Mouse (Mus musculus) adrenal gland, adult 18-20 months (tissue): Measurements from ENCODE around the gene Anp32b. TPM values are rescaled to one million over a fixed set of nuclear protein-coding genes. Genes with fewer than 3 reads are reported as not detected.

Experiments used
- DNase-seq, 2 experiments: peaks; one replicate each; pipeline ENCODE4 v3.0.0; 2021 to 2022; ENCODE audit warnings: low spot score in 2 of 2
- long read RNA-seq, 2 experiments: library from polyadenylated mRNA; stranded (forward); transcript quantifications; one replicate each; pipeline ENCODE4 v2.0.0; 2021
- total RNA-seq, 2 experiments: library from RNA; stranded (reverse); gene quantifications; 1 replicate in 1 of 2; 2 replicates in 1 of 2; pipeline ENCODE4 v1.2.3; 2021

Anp32b gene
- 100 to 1,000 TPM in 1 of 2 experiments, 10 to 100 TPM in 1; 90.3 to 111 TPM for total RNA-seq
- long read RNA-seq, experiment 1, transcript Anp32b-201 (7 exons, 1,716 nt): major isoform, 46 of 56 reads
- long read RNA-seq, experiment 1, partial matches to known transcripts: 1 of 56 reads
- long read RNA-seq, experiment 1, other reads (novel, unspliced or antisense): 9 of 56 reads
- long read RNA-seq, experiment 2, transcript Anp32b-201 (7 exons, 1,716 nt): major isoform, 125 of 159 reads
- long read RNA-seq, experiment 2, partial matches to known transcripts: 11 of 159 reads
- long read RNA-seq, experiment 2, other reads (novel, unspliced or antisense): 23 of 159 reads

DNA sequence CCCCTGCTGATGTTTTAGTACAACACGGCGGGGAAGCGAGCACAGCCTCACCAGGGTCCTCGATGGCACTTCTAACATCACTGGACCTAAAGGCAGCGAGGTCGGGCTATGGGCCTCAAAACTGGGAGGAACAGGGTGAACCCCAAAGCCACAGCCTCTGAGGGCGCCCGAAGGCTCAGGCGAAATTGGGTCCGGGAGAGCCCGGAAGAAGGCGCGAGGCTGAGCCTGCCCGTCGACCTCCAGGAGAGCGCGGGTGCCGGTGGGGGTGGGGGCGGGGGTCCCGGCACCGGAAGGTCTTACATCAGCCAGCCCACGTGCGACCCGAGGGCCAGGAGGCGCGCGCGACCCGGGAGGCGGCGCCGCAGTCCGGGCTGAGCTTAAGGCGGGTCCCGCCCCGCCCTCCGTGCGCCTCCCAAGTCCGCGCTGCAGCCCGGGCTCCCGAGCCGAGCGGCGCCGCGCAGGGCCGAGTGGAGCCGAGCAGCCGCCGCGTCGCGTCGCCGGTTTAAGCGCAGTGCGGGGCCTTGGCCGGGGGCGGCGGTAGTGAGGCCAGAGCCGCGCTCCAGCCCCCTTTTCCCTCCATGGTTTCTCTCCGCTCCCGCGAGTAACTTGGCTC, at the start of gene Anp32b:
TSS of gene Anp32b (plus strand) at position 384 of the 613 bp plus-strand sequence.
- DNase-seq: peak; percentile 96

- DNase-seq: no peak
Observed at GRCm38 (mm10) chr4:46404042-46404795, 46.5 kb upstream of the Anp32b start.

- no peak for DNase-seq
Observed at GRCm38 (mm10) chr4:46406966-46407703, 43.6 kb upstream of the Anp32b start.

- DNase-seq: no peak
Observed at GRCm38 (mm10) chr4:46410677-46411076, 40.0 kb upstream of the Anp32b start.

- no peak for DNase-seq
Observed at GRCm38 (mm10) chr4:46411489-46411888, 39.2 kb upstream of the Anp32b start.

- no peak for DNase-seq
Observed at GRCm38 (mm10) chr4:46412113-46412512, 38.6 kb upstream of the Anp32b start.

DNA sequence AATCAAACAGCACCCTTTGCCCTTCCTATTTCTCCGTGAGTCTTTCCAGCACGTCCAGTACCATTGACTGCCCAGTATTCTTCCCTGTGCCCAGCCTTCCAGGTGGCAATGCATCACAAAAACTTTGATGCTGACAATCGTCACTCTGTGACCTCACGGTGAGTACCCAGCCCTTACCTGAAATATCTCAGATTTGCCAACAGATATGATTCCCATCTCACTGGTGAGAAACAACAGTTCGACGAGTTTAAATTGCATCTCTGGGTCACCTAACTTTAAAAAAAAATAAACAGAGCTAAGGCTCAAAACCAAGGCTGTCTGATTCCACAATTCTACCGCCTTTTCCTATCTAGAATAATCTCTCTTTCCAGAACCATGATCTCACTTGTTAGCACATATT, 37.3 kb upstream of the Anp32b start, which contains the start of gene Hemgn:
TSS of gene Hemgn (minus strand) at position 101 of the 400 bp plus-strand sequence.
- DNase-seq: no peak

DNA sequence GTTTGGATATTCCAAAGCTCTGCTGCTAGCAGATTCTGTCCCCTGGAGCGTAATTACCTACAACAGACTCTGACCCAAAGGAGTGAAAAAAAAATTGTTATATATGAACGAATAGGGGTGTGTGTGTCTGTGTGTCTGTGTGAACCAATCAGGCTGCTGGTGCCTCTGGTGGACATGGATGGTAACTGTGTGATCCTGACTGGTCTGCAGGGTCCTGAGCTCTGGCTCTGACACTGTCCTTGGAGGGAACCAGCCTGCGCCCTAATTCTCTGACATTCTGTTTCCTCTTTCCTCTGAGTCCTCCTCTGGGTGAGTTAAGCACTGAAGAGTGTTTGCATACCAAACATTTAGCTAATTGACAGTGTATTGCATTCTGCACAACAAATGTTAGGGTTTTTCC, 33.2 kb upstream of the Anp32b start:
- DNase-seq: peak in 1 of 2 experiments; percentile 12

- DNase-seq: peak in 1 of 2 experiments; percentile 9
Observed at GRCm38 (mm10) chr4:46418851-46419250, 31.9 kb upstream of the Anp32b start.

DNA sequence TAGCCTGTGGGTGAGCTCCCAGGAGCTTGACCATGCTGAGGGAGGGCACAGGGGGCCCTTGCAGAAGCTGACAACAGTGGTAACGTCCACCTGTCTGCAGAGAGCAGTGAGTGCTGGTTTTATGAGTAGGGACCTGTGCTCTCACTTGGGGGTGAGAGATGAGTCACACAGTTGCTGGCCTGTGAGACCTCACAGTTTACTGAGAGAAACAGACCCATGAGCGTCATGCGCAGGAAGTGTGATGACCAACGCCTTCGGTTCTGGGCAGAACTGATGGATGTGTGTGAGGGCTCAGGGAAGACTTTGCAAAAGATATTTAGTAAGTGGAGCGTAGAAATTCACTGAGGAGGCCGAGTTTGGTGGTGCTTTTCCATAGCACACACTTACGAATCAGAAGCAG, 28.1 kb upstream of the Anp32b start:
- DNase-seq: no peak

- no peak for DNase-seq
Observed at GRCm38 (mm10) chr4:46428903-46429499, 21.7 kb upstream of the Anp32b start.

DNA sequence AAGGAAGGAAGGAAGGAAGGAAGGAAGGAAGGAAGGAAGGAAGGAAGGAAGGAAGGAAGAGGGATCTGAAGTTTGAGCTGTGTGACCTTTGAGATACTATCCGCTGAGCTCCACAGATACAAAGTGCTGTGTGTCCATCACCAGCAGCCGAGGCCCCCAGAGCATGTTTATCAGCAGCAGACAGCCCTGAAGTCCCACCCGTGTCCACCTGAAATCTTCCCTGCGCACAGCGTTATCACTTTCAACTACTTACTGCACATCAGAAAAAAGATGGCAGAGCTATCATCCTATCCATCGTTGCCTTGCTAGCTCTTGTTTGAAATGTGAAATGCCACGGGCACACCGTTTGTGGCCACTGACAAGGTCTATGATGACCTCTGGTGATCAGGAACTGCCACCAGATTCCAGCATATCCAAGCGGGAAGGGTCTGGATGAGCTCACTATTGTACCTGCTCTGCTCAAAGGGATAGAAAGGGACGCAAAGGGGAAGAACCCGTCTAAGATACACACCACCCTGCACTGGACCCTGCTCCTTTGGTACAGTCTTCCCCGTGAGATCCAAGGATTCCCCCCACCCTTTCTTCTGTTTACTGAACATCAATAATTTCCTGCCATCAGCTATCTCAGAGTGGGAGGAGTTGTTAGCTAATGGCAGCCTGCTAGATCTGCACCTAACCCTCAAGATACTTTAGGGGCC, 18.2 kb upstream of the Anp32b start:
- DNase-seq: no peak

GRCm38 (mm10) chr4:46442501-46442900, 8.2 kb upstream of the Anp32b start:
- DNase-seq: no peak

DNA sequence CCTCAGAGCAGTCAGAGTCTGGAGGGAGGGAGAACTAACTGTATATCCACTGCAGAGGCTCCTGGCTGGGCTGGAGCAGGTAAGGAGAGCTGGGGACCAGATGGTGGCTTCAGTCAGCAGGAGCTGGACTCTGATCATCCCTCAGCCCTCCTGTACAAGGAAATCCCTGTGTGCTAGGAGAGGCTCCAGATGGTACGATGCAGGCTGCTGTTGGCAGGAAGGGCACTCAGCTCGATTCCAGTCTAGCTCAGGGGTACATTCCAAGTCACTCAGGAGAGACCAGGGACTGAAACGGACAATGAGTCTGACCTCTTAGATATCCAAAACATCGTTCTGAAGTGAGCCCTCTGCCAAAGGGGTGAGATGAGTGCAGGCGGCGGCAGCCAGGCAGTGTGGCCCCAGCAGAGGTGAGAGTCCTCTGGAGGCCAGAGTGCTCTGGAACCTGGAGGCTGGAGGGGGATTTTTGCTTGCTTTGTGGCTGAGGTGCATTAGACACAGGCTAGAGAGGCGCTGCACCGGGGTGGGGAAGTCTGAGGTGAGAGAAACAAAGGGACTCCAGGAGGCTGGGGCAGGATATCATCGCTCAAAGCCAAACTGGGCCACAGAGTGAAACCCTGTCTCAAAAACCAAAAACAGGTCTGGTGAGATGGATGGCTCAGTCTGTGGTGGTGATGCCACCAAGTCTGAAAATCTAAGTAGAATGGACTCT, 5.3 kb upstream of the Anp32b start:
- DNase-seq: no peak

- no peak for DNase-seq
Observed at GRCm38 (mm10) chr4:46447461-46447860, 3.2 kb upstream of the Anp32b start.

DNA sequence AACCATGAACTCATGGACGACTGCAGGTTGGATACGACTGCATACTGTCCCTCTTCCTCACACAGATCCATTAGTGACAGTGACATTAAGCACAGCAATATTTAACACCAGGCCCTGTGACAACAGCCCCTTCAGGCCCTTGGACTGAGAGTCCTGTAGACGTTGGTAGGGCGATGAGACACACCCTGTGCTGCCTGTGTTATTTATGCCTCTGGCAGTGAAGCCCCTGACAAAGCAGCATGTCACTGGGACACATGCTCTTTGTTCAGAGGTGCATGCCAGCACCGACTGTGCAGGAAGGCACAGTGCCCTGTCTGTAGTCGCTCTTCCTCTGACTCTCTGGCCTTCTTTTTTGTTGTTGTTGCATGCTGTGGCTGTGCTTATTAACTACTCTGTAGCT, 1.8 kb upstream of the Anp32b start:
- no peak for DNase-seq

GRCm38 (mm10) chr4:46450020-46450518, 633 bp upstream of the Anp32b start:
- DNase-seq: no peak

- DNase-seq: peak in 1 of 2 experiments; percentile 80
Observed at GRCm38 (mm10) chr4:46451240-46451757, 597 bp downstream of the Anp32b start.
